Mouse (Mus musculus): ENCODE measurements around the gene Mgrn1. TPM values are rescaled to one million over a fixed set of nuclear protein-coding genes. Genes with fewer than 3 reads are reported as not detected.

Gene Mgrn1
- polyA plus RNA-seq, 1 experiment from 2014 or later, result 128 TPM

Other genes starting within 250 kb of the Mgrn1 start
- gene Vasn, start 246.3 kb upstream of the Mgrn1 start, polyA plus RNA-seq (2015; fragmentation: Nextera tagmentation; extraction: Ambion mirVana), result 15.7 and 17.2 TPM in 2 replicates
- gene Dnaja3, start 246.3 kb upstream of the Mgrn1 start, polyA plus RNA-seq (2015; fragmentation: Nextera tagmentation; extraction: Ambion mirVana), result 87.5 and 88.7 TPM in 2 replicates
- 13.7 TPM in 2 replicates for gene Coro7, start 206.5 kb upstream of the Mgrn1 start, polyA plus RNA-seq (2015; fragmentation: Nextera tagmentation; extraction: Ambion mirVana)
- 29.7 and 29.9 TPM in 2 replicates for gene Nmral1, start 166.9 kb upstream of the Mgrn1 start, polyA plus RNA-seq (2015; fragmentation: Nextera tagmentation; extraction: Ambion mirVana)
- 98.1 and 101 TPM in 2 replicates for gene Hmox2, start 159.9 kb upstream of the Mgrn1 start, polyA plus RNA-seq (2015; fragmentation: Nextera tagmentation; extraction: Ambion mirVana)
- 119 and 136 TPM in 2 replicates for gene Cdip1, start 96.0 kb upstream of the Mgrn1 start, polyA plus RNA-seq (2015; fragmentation: Nextera tagmentation; extraction: Ambion mirVana)
- 0.26 and 0.49 TPM in 2 replicates for gene 4930562C15Rik, start 50.8 kb upstream of the Mgrn1 start, polyA plus RNA-seq (2015; fragmentation: Nextera tagmentation; extraction: Ambion mirVana)
- 25.6 and 27.3 TPM in 2 replicates for gene Ubald1, start 5.9 kb upstream of the Mgrn1 start, polyA plus RNA-seq (2015; fragmentation: Nextera tagmentation; extraction: Ambion mirVana)
- 119 and 125 TPM in 2 replicates for gene Nudt16l1, start 52.5 kb downstream of the Mgrn1 start, polyA plus RNA-seq (2015; fragmentation: Nextera tagmentation; extraction: Ambion mirVana)
- 34.8 and 36.6 TPM in 2 replicates for gene Anks3, start 78.0 kb downstream of the Mgrn1 start, polyA plus RNA-seq (2015; fragmentation: Nextera tagmentation; extraction: Ambion mirVana)
- gene Sept12, start 111.6 kb downstream of the Mgrn1 start, polyA plus RNA-seq (2015; fragmentation: Nextera tagmentation; extraction: Ambion mirVana), result not detected in 2 replicates
- 3.5 and 5.4 TPM in 2 replicates for gene Smim22, start 121.0 kb downstream of the Mgrn1 start, polyA plus RNA-seq (2015; fragmentation: Nextera tagmentation; extraction: Ambion mirVana)
- gene Rogdi, start 127.3 kb downstream of the Mgrn1 start, polyA plus RNA-seq (2015; fragmentation: Nextera tagmentation; extraction: Ambion mirVana), result 55.1 and 58.9 TPM in 2 replicates
- gene Glyr1, start 163.6 kb downstream of the Mgrn1 start, polyA plus RNA-seq (2015; fragmentation: Nextera tagmentation; extraction: Ambion mirVana), result 90.5 and 95.8 TPM in 2 replicates
- 13.4 and 14.0 TPM in 2 replicates for gene Ubn1, start 163.8 kb downstream of the Mgrn1 start, polyA plus RNA-seq (2015; fragmentation: Nextera tagmentation; extraction: Ambion mirVana)
- gene Ppl, start 246.2 kb downstream of the Mgrn1 start, polyA plus RNA-seq (2015; fragmentation: Nextera tagmentation; extraction: Ambion mirVana), result 1.9 and 2.3 TPM in 2 replicates

Measured in heart, embryonic 16.5 days (tissue).